25 mouse cellular contexts compared by ENCODE assay signal in genomic region chr5:12566568-12566967, GRCm38 (mm10).
DNase-seq lines count a peak whose midpoint lies in the region; ATAC-seq and TF ChIP-seq lines count a peak whose summit lies in the region.
"Had no signal": no experiment of that assay in that cellular context is flagged by ENCODE, and none has a peak within 500 bp of the region (broad histone marks: within the 10 kb centered on the region; RNA-seq: fewer than 3 reads in every experiment).

No protein-coding gene starts in this region.

- no peaks in the 10 kb centered on the region for H3K4me1 ChIP-seq in kidney, postnatal 0 days (replicated peaks; ENCODE audit: insufficient read depth, low read length)
- no peaks in the 10 kb centered on the region for H3K4me1 ChIP-seq in lung, postnatal 0 days (ENCODE audit: insufficient read depth, low read depth, low read length)
- H3K4me1 ChIP-seq: embryonic facial prominence, embryonic 12.5 days; forebrain, embryonic 13.5 days; forebrain, embryonic 15.5 days had no signal

- no peaks in the 10 kb centered on the region for H3K9me3 ChIP-seq in kidney, postnatal 0 days (replicated peaks; ENCODE audit: low read length)
- no peaks in the 10 kb centered on the region for H3K9me3 ChIP-seq in lung, postnatal 0 days (ENCODE audit: low read length)
- H3K9me3 ChIP-seq: embryonic facial prominence, embryonic 10.5 days; embryonic facial prominence, embryonic 12.5 days; forebrain, embryonic 13.5 days; forebrain, embryonic 15.5 days; G1E had no signal

- no peak overlapping the region for H3K27ac ChIP-seq in kidney, postnatal 0 days
- H3K27ac ChIP-seq in lung, postnatal 0 days (ENCODE audit: low read length) = no peak overlapping the region
- H3K27ac ChIP-seq: embryonic facial prominence, embryonic 12.5 days; forebrain, embryonic 13.5 days; forebrain, embryonic 15.5 days had no signal

- H3K9ac ChIP-seq in kidney, postnatal 0 days (ENCODE audit: low read depth, low read length) = no peak overlapping the region
- no peak overlapping the region for H3K9ac ChIP-seq in lung, postnatal 0 days (replicated peaks; ENCODE audit: low read depth)
- H3K9ac ChIP-seq: embryonic facial prominence, embryonic 12.5 days; forebrain, embryonic 13.5 days; forebrain, embryonic 15.5 days; forebrain, postnatal 0 days had no signal

- no peaks in the 10 kb centered on the region for H3K27me3 ChIP-seq in kidney, postnatal 0 days (ENCODE audit: insufficient read depth, low read length)
- no peaks in the 10 kb centered on the region for H3K27me3 ChIP-seq in lung, postnatal 0 days (replicated peaks; ENCODE audit: insufficient read depth, low read length)
- H3K27me3 ChIP-seq: CH12.LX; embryonic facial prominence, embryonic 12.5 days; forebrain, embryonic 13.5 days; forebrain, embryonic 15.5 days; Patski had no signal

- no peaks in the 10 kb centered on the region for H3K36me3 ChIP-seq in kidney, postnatal 0 days (ENCODE audit: insufficient read depth, low read length)
- H3K36me3 ChIP-seq in lung, postnatal 0 days (ENCODE audit: insufficient read depth, low read length) = no peaks in the 10 kb centered on the region
- H3K36me3 ChIP-seq: embryonic facial prominence, embryonic 10.5 days; embryonic facial prominence, embryonic 12.5 days; forebrain, embryonic 15.5 days; G1E had no signal

- peak; percentile 11 for DNase-seq in kidney, postnatal 0 days (ENCODE audit: low spot score)
- DNase-seq in kidney, postnatal 4 days = no peak
- DNase-seq in lung, postnatal 0 days (ENCODE audit: low spot score) = peak; percentile 6
- no peak for DNase-seq in lung, adult 18-20 months
- DNase-seq in R1 (ENCODE audit: low read depth, low spot score) = peak; percentile 87
- no peak for DNase-seq in cerebellum, postnatal 25 days
- DNase-seq in gastrocnemius, postnatal 14 days = no peak
- DNase-seq: adrenal gland, adult 8-10 months; adrenal gland, postnatal 14 days; B cell, adult 2 months; cerebellum, adult 11 months; cerebellum, adult 18-20 months; cerebellum, adult 8-10 months; cerebellum, adult 9-11 months; cerebellum, postnatal 14 days; forebrain, postnatal 0 days had no signal

- WGBS in kidney, postnatal 0 days = 50% methylated on average over 1 of the region's 1 CpGs
- 22% methylated on average over 1 of the region's 1 CpGs for WGBS in lung, postnatal 0 days

- intact Hi-C loops in gastrocnemius, postnatal 14 days (cut with DNase I; ENCODE audit: low total_unique reads) = no loop called here

- H3K4me3 ChIP-seq in kidney, postnatal 0 days (replicated peaks; ENCODE audit: low read depth, low read length) = no peak overlapping the region
- H3K4me3 ChIP-seq in lung, postnatal 0 days (ENCODE audit: low read depth, low read length) = no peak overlapping the region
- H3K4me3 ChIP-seq: embryonic facial prominence, embryonic 10.5 days; embryonic facial prominence, embryonic 12.5 days; forebrain, embryonic 13.5 days; forebrain, embryonic 15.5 days had no signal

- H3K4me2 ChIP-seq in kidney, postnatal 0 days (ENCODE audit: low read length) = no peak overlapping the region
- H3K4me2 ChIP-seq in lung, postnatal 0 days (replicated peaks; ENCODE audit: low read depth, low read length) = no peak overlapping the region
- H3K4me2 ChIP-seq: embryonic facial prominence, embryonic 12.5 days; forebrain, embryonic 13.5 days; forebrain, embryonic 15.5 days had no signal

- peak; percentile 58; the same call in 1 of the 2 replicates for TF ChIP-seq EP300 in lung, postnatal 0 days (IDR thresholded peaks at IDR 0.05)

- ATAC-seq in kidney, postnatal 0 days (replicated peaks; ENCODE audit: low FRiP score, low read depth) = no peak
- peak; percentile 37 for ATAC-seq in lung, postnatal 0 days
- ATAC-seq: activated CD4-positive, CD25-positive, alpha-beta regulatory T cell, adult 4 months; CD4-positive, CD25-positive, alpha-beta regulatory T cell, adult 4 months; forebrain, embryonic 13.5 days; forebrain, embryonic 15.5 days; forebrain, postnatal 0 days; Patski had no signal

- no peak for TF ChIP-seq CTCF in kidney, postnatal 0 days (IDR thresholded peaks at IDR 0.05; ENCODE audit: low read depth)
- no peak for TF ChIP-seq CTCF in lung, postnatal 0 days (IDR thresholded peaks at IDR 0.05)

Comparison
In these comparisons a context has a peak if more than half of its experiments do, and no peak if none do; other contexts are left out.
1. DNase-seq: peak in kidney, postnatal 0 days (single experiment), lung, postnatal 0 days (single experiment) and R1 (single experiment); none in kidney, postnatal 4 days (0 of 2), lung, adult 18-20 months (0 of 2), cerebellum, postnatal 25 days (0 of 2) and gastrocnemius, postnatal 14 days (single experiment).